ENCODE assay signal across 9 mouse cellular contexts in the genomic region with DNA sequence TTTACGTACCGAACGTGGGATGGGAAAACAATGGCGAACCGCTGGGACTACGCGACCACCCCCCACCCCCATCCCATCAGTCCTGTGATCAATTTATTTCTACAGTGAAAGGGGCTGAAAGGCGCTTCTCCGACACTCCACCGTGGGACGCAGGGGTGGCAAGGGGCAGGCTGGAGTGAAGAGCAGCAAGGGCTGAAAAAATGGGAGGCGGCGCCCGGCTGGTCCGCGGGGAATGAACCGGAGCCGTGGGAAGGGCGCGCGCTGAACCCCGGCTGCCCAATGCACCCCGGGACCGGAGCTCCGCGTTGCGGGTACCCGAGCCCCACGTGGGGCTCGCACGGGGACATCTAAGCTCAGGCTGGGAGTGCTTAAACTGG. TPM values are rescaled to one million over a fixed set of nuclear protein-coding genes. Genes with fewer than 3 reads are reported as not detected.
A peak's percentile ranks its signal among the peaks of the same experiment; 100 is the strongest.
DNase-seq lines count a peak whose midpoint lies in the region; ATAC-seq and TF ChIP-seq lines count a peak whose summit lies in the region.
"Had no signal": no experiment of that assay in that cellular context is flagged by ENCODE, and none has a peak within 500 bp of the region (broad histone marks: within the 10 kb centered on the region; RNA-seq: fewer than 3 reads in every experiment).

No protein-coding gene starts in this region.

- under 1% methylated on average over 28 of the region's 31 CpGs for WGBS in heart, embryonic 11.5 days (ENCODE audit: insufficient replicate concordance)
- under 1% methylated on average over 30 of the region's 31 CpGs for WGBS in hindbrain, embryonic 15.5 days
- WGBS in midbrain, embryonic 12.5 days: under 1% methylated on average over 31 of the region's 31 CpGs

- H3K4me1 ChIP-seq in heart, embryonic 11.5 days (ENCODE audit: control insufficient read depth, insufficient read depth, low read length): peaks cover 19% of the 10 kb centered on the region
- no peaks in the 10 kb centered on the region for H3K4me1 ChIP-seq in cortical plate, adult 2 months (ENCODE audit: control insufficient read depth, insufficient read depth, low read length)
- peaks cover 24% of the 10 kb centered on the region for H3K4me1 ChIP-seq in hindbrain, embryonic 15.5 days (replicated peaks)
- peaks cover 47% of the 10 kb centered on the region for H3K4me1 ChIP-seq in midbrain, embryonic 12.5 days

- H3K9me3 ChIP-seq in heart, embryonic 11.5 days (replicated peaks; ENCODE audit: control insufficient read depth, low read length): no peaks in the 10 kb centered on the region
- no peaks in the 10 kb centered on the region for H3K9me3 ChIP-seq in hindbrain, embryonic 15.5 days
- H3K9me3 ChIP-seq in midbrain, embryonic 12.5 days: no peaks in the 10 kb centered on the region

- peak overlapping the region; percentile 68 for H3K9ac ChIP-seq in heart, embryonic 11.5 days (ENCODE audit: low read depth, low read length)
- peak overlapping the region; percentile 77 for H3K9ac ChIP-seq in hindbrain, embryonic 15.5 days
- peak overlapping the region; percentile 95 for H3K9ac ChIP-seq in midbrain, embryonic 12.5 days (replicated peaks)

- peak overlapping the region; percentile 82 for H3K27ac ChIP-seq in heart, embryonic 11.5 days (ENCODE audit: low read depth, low read length)
- H3K27ac ChIP-seq in cortical plate, adult 2 months (ENCODE audit: insufficient read depth, low read length): peak overlapping the region; percentile 56
- H3K27ac ChIP-seq in hindbrain, embryonic 15.5 days (replicated peaks): peak overlapping the region; percentile 88
- peak overlapping the region; percentile 96 for H3K27ac ChIP-seq in midbrain, embryonic 12.5 days (replicated peaks)

- no peak for ATAC-seq in heart, embryonic 11.5 days (replicated peaks; ENCODE audit: insufficient number of reproducible peaks, low FRiP score, low TSS enrichment)
- ATAC-seq in hindbrain, embryonic 15.5 days (ENCODE audit: low FRiP score, low read depth): no peak
- ATAC-seq in midbrain, embryonic 12.5 days (ENCODE audit: low FRiP score, low read depth): no peak
- no peak for ATAC-seq in activated CD4-positive, CD25-positive, alpha-beta regulatory T cell, adult 4 months

- H3K36me3 ChIP-seq in heart, embryonic 11.5 days (ENCODE audit: control insufficient read depth, insufficient read depth, low read length): no peaks in the 10 kb centered on the region
- H3K36me3 ChIP-seq in hindbrain, embryonic 15.5 days: no peaks in the 10 kb centered on the region
- no peaks in the 10 kb centered on the region for H3K36me3 ChIP-seq in midbrain, embryonic 12.5 days

- DNase-seq in heart, adult 11 months: no peak
- no peak for DNase-seq in layer of hippocampus, postnatal 25 days (ENCODE audit: extremely low spot score in 1 of 2, low spot score in 1 of 2)
- DNase-seq in gastrocnemius, postnatal 36 days: no peak

- peaks cover 4% of the 10 kb centered on the region; the same call in 1 of the 2 replicates for H3K27me3 ChIP-seq in heart, embryonic 11.5 days (ENCODE audit: control insufficient read depth, insufficient read depth, low read length)
- H3K27me3 ChIP-seq in hindbrain, embryonic 15.5 days: no peaks in the 10 kb centered on the region
- H3K27me3 ChIP-seq in midbrain, embryonic 12.5 days: no peaks in the 10 kb centered on the region; the same call in none of the 2 replicates

- intact Hi-C loops in gastrocnemius, postnatal 36 days (cut with DNase I): no loop called here

- no peak for TF ChIP-seq CTCF in cortical plate, adult 2 months (IDR thresholded peaks at IDR 0.05; ENCODE audit: extremely low read depth, insufficient read depth, low read length)

- H3K4me3 ChIP-seq in heart, embryonic 11.5 days (ENCODE audit: low read depth, low read length): peak overlapping the region; percentile 61
- peak overlapping the region; percentile 62 for H3K4me3 ChIP-seq in cortical plate, adult 2 months (ENCODE audit: insufficient read depth, low read length)
- H3K4me3 ChIP-seq in hindbrain, embryonic 15.5 days: peak overlapping the region; percentile 78
- peak overlapping the region; percentile 91 for H3K4me3 ChIP-seq in midbrain, embryonic 12.5 days

- H3K4me2 ChIP-seq in heart, embryonic 11.5 days: peak overlapping the region; percentile 83
- H3K4me2 ChIP-seq in hindbrain, embryonic 15.5 days: peak overlapping the region; percentile 100
- peak overlapping the region; percentile 88 for H3K4me2 ChIP-seq in midbrain, embryonic 12.5 days (replicated peaks)

- no peak for TF ChIP-seq POLR2A in cortical plate, adult 2 months (IDR thresholded peaks at IDR 0.05; ENCODE audit: extremely low read depth, insufficient read depth, low read length)

RNA-seq across cellular contexts. Expression of gene Sox13, which starts 1.0 kb away (rescaled TPM):
- 3.3 and 3.7 TPM in 2 replicates for polyA plus RNA-seq in heart, embryonic 11.5 days (2014; fragmentation: Nextera tagmentation; extraction: Ambion mirVana)
- 13.4 and 14.3 TPM in 2 replicates for polyA plus RNA-seq in cortical plate, adult 2 months (2012; rRNA removed)
- polyA plus RNA-seq in hindbrain, embryonic 15.5 days (2015; fragmentation: Nextera tagmentation; extraction: Ambion mirVana): 6.0 and 7.3 TPM in 2 replicates
- 31.0 and 33.6 TPM in 2 replicates for polyA plus RNA-seq in midbrain, embryonic 12.5 days (2016; fragmentation: Nextera tagmentation; extraction: Ambion mirVana)
- not detected for polyA plus RNA-seq in activated CD4-positive, CD25-positive, alpha-beta regulatory T cell, adult 4 months (2017; shearing (Covaris generic))
- total RNA-seq in layer of hippocampus, postnatal 25 days (2021): 1 to 10 TPM; 7.4 to 9.6 TPM
- 1 to 10 TPM; 6.7 to 9.6 TPM for total RNA-seq in gastrocnemius, postnatal 36 days (2021)
- total RNA-seq: MEL had no signal

RNA-seq across cellular contexts. Expression of gene Etnk2, which starts 59.8 kb away (rescaled TPM):
- 1.5 TPM in 2 replicates for polyA plus RNA-seq in heart, embryonic 11.5 days (2014; fragmentation: Nextera tagmentation; extraction: Ambion mirVana)
- polyA plus RNA-seq in cortical plate, adult 2 months (2012; rRNA removed): 14.6 and 16.7 TPM in 2 replicates
- 21.1 and 22.4 TPM in 2 replicates for polyA plus RNA-seq in hindbrain, embryonic 15.5 days (2015; fragmentation: Nextera tagmentation; extraction: Ambion mirVana)
- 3.8 and 3.9 TPM in 2 replicates for polyA plus RNA-seq in midbrain, embryonic 12.5 days (2016; fragmentation: Nextera tagmentation; extraction: Ambion mirVana)
- under 1 TPM in 1 of 2 experiments, not detected in 1; 0.20 TPM for polyA plus RNA-seq in activated CD4-positive, CD25-positive, alpha-beta regulatory T cell, adult 4 months (2017; shearing (Covaris generic))
- 1 to 10 TPM; 1.8 to 2.7 TPM for total RNA-seq in layer of hippocampus, postnatal 25 days (2021)
- total RNA-seq in gastrocnemius, postnatal 36 days (2021): under 1 TPM in 1 of 2 experiments, not detected in 1; 0.18 TPM
